Mouse (Mus musculus) hindlimb bud, embryonic 11.5 days (tissue): ENCODE results near the gene Zc3h7b.
A peak's percentile ranks its signal among the peaks of the same experiment; 100 is the strongest.

Source experiments
- DNase-seq: peaks from one replicate; pipeline ENCODE4 v3.0.0-alpha.2; 2012; ENCODE audit warnings: low read depth, low spot score; ENCODE audit errors: extremely low spot score

Zc3h7b gene

GRCm38 (mm10) chr15:81785701-81786100 lies 40.8 kb downstream of the Zc3h7b start:
- DNase-seq: no peak

- DNase-seq: no peak
Observed at GRCm38 (mm10) chr15:81787525-81787924, 42.7 kb downstream of the Zc3h7b start.

- no peak for DNase-seq
Observed at GRCm38 (mm10) chr15:81792444-81792843, 47.6 kb downstream of the Zc3h7b start.

GRCm38 (mm10) chr15:81796228-81796627 lies 51.4 kb downstream of the Zc3h7b start:
- no peak for DNase-seq

GRCm38 (mm10) chr15:81797861-81798260 lies 53.0 kb downstream of the Zc3h7b start:
- no peak for DNase-seq

GRCm38 (mm10) chr15:81798421-81798820 lies 53.6 kb downstream of the Zc3h7b start:
- DNase-seq: no peak

- no peak for DNase-seq
Observed at GRCm38 (mm10) chr15:81800391-81800790, 55.5 kb downstream of the Zc3h7b start.

- peak; percentile 16 for DNase-seq
Observed at GRCm38 (mm10) chr15:81802001-81802890, 57.4 kb downstream of the Zc3h7b start, which contains the start of gene Tef. Gene Tef (plus strand): TSS chr15:81802421.

GRCm38 (mm10) chr15:81802941-81803351 lies 58.1 kb downstream of the Zc3h7b start:
- DNase-seq: no peak

- DNase-seq: no peak
Observed at GRCm38 (mm10) chr15:81803425-81803951, 58.6 kb downstream of the Zc3h7b start.

GRCm38 (mm10) chr15:81804172-81804571 lies 59.3 kb downstream of the Zc3h7b start:
- no peak for DNase-seq

GRCm38 (mm10) chr15:81804883-81805282 lies 60.0 kb downstream of the Zc3h7b start:
- no peak for DNase-seq

- DNase-seq: no peak
Observed at GRCm38 (mm10) chr15:81805624-81806023, 60.8 kb downstream of the Zc3h7b start.

- DNase-seq: no peak
Observed at GRCm38 (mm10) chr15:81806621-81807404, 62.0 kb downstream of the Zc3h7b start.

GRCm38 (mm10) chr15:81808799-81809198 lies 63.9 kb downstream of the Zc3h7b start:
- no peak for DNase-seq

- DNase-seq: no peak
Observed at GRCm38 (mm10) chr15:81809550-81809949, 64.7 kb downstream of the Zc3h7b start.

GRCm38 (mm10) chr15:81810150-81810549 lies 65.3 kb downstream of the Zc3h7b start:
- no peak for DNase-seq

- peak; percentile 86 for DNase-seq
Observed at GRCm38 (mm10) chr15:81810671-81811598, 66.1 kb downstream of the Zc3h7b start.

- DNase-seq: no peak
Observed at GRCm38 (mm10) chr15:81811599-81811996, 66.7 kb downstream of the Zc3h7b start.

- no peak for DNase-seq
Observed at GRCm38 (mm10) chr15:81812287-81812686, 67.4 kb downstream of the Zc3h7b start.
